Mouse (Mus musculus) urinary bladder, postnatal 25 days (tissue): Measurements from ENCODE around the gene Osbpl11.

ENCODE experiments used
- DNase-seq: peaks from one replicate; pipeline ENCODE4 v3.0.0; 2022; ENCODE audit warnings: low spot score

The Osbpl11 gene

DNA sequence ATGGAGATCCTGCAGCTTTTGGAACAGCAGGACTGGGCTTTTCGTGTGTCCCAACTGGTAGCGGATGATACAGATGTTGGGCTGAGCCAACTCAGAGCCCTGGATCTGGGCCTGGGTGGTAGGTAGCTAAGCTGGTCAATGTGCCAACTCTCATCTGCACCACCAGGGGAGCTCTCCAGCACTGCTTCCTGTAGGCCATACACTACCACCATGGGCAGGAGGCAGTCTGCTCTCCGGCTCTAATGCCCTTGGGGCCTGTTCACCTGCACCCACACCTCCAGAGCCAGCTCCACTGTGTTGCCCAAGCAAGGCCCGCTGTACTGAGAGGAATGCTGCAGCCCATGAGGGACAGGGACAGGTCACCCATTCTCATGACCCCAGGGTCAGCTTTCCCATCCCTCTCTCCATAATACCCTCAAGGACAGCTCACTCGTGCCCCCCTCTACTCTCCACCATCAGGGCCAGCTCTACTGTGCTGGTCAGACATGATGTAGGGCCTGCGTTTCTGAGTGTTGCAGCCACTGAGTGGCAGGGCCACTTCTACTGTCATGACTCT is 59.3 kb downstream of the Osbpl11 start:
- DNase-seq, result no peak

DNA sequence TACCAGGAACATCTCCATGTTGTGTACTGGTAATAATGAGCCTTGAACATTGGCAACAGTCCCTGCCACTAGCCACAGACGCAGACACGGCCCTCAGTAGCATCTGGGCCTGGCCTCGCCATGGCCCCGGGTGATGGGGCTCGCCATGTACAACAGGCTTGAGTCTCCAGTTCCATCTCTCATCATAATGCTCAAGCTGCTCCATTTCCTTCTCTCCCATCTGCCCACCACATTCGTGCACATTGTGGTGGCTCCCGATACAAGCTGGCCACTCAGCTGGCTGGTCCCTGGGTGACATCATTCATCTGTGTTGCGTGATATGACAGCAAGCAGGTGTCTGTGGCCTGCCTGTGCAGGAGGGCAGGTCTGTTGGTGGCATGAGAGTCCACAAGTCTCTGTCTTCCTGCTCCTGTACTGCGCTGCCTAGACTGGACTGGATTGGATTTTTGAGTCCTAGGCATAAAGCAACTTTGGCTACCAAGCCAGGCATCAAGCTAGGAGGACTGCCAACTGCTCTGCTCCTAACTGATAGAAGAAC is 60.1 kb downstream of the Osbpl11 start:
- no peak for DNase-seq

GRCm38 (mm10) chr16:33246526-33246925 is 61.7 kb downstream of the Osbpl11 start:
- DNase-seq, result no peak

DNA sequence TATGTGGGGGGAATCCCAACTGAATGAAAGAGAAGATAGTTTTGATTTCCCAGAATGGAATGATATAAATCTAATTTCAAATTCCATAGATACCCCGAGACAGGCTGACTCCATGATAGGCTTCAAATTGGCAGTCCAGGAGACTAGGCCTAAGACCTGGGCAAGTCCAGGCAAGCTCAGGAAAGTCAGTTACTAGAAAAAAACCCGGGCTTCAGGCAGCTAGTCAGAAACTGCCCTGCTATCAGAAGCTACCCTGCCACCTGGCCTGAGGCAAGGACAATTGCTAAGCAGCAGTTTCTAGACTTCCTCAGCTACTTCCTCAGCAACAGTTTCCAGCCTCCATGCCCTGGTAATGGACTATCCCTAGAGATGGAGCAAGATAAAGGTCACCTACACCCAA is 62.1 kb downstream of the Osbpl11 start:
- no peak for DNase-seq

- no peak for DNase-seq
Observed at GRCm38 (mm10) chr16:33250651-33251120, 65.8 kb downstream of the Osbpl11 start.

DNA sequence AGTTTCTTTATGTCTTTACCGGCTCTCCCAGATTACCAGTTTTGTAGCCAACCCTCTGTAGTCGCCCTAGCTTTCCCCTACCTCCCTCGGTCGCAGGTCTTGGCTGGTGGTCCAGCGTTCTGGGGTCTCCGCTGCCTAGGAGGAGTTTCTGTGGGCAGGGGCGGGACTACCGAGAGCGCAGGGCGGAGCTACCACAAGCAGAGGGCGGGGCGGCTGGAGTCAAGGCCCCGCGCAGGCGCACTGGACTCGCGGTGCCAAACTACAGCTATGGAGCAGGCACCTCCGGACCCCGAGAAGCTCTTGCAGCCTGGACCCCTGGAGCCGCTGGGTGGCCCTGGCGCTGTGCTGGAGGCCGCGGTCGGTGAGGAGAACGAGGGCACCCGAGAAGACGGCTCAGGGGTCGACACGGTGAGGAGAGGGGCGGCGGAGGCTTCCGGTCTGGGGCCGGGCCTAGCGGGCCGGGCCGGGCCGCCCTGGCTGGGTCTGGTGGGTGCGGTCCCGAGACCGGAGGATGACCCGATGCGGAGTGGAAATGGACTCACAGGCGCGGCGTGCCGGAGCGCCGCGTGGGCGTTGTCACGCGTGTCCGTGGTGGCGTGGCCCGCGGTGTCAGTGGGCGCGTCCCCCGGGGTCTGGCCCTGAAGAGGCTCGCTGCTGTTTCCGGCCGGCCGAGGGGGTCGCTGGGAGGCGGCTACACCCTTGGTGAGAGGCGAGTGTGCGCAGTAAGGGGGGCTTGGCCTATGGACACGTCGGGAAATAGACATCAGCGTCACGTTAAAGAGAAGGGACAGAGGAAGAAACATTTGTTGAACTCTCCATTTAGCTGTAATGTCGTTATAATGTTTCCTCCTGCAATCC is 66.6 kb downstream of the Osbpl11 start, which contains the start of gene Snx4:
Gene Snx4, plus strand, starts transcription at position 249 of the 858 bp plus-strand sequence.
- DNase-seq, result peak; percentile 95

GRCm38 (mm10) chr16:33255601-33256000 is 70.7 kb downstream of the Osbpl11 start:
- no peak for DNase-seq

DNA sequence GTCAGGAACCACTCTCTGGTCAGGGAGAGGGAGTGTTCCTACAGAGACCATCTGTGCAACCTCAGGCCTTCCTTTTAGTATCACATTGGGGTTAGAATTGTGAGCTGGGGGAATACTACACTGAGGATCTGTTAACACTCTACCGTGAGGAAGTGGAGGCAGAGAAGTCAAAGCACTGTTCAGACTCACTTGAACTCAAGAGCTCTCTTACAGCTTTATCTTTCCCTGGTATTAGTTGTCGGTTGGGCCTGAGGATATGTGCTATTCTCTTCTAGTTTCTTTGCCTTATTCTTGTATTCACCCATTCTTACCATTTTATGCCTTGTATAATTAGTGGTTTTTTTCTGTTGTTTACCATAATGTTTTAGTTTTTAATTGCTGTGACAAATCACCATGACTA is 73.7 kb downstream of the Osbpl11 start:
- DNase-seq, result no peak

- DNase-seq, result no peak
Observed at GRCm38 (mm10) chr16:33259824-33260223, 75.0 kb downstream of the Osbpl11 start.

DNA sequence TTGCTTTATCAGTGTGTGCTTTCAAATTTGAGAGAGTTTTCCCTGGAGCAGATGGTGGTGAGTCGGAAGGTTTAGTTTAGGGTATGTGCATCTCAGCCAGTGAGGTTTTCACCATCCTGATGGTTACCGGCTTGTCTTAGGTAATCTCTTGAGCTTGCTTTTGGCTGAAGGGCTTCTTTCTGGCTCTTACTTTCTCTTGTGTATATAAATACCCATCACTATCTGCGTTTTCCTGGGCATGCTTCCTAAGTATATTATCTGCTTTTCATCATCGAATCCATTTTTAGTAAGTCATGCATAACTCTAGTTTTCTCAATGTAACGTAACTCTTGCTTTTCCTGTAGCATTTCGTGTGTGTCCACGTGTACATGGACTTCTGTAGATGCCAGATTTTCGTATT is 76.0 kb downstream of the Osbpl11 start:
- no peak for DNase-seq

DNA sequence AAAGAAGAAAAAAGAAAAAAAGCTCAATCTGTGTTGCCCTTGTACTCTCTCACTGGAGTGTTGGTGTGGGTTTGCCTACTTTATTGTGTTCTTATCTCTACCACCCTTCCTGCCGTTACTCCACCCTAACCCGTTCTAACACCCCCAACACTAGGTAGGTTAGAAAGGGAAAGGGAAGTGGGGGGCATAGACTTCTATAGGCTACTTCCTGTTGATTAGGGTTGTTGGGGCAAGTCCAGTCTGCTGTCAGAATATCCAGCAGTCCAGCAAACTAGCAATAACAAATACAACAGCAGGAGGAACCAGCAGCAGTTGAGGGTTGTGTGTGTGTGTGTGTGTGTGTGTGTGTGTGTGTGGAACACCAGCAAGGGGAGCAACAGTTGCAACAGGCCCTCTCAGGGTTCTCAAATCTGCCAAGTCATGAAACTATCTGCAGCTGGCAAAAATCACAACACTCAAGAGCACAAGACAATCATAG is 76.8 kb downstream of the Osbpl11 start:
- no peak for DNase-seq

- DNase-seq, result no peak
Observed at GRCm38 (mm10) chr16:33262096-33262495, 77.2 kb downstream of the Osbpl11 start.

- no peak for DNase-seq
Observed at GRCm38 (mm10) chr16:33267616-33268253, 82.9 kb downstream of the Osbpl11 start.

DNA sequence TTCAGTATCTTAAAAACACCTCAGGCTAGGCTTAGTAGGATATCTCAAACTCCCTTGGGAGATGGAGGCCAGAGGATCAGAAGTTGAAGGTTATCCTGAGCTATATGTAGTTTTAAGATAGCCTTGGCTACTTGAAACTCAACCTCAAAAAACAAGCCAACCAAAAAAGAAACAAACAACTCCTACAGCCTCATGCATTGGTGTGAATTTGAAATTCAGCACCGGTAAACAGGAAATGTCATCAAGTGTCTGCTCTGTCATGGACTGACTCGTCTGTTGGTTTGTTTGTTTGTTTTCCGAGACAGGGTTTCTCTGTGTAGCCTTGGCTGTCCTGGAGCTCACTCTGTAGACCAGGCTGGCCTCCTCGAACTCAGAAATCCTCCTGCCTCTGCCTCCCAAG is 87.0 kb downstream of the Osbpl11 start:
- no peak for DNase-seq

DNA sequence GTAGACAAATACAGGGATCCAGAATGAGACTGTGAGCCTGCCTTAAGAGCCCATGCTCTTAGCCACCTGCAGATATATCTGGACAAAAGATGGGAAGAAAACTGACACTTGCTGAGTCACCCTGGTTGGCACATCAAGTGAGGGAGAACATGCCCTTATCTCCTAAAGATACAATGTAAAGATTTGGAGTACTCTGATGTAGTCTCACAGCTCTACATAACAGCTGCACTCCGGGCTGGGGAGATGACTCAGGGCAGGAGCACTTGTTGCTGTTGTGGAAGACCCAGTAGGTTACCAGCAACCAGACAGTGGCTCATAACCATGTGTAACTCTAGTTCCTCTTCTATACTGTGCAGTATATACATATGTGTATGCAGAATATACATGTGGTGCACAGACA is 98.2 kb downstream of the Osbpl11 start:
- no peak for DNase-seq

- no peak for DNase-seq
Observed at GRCm38 (mm10) chr16:33288536-33288935, 103.7 kb downstream of the Osbpl11 start.

GRCm38 (mm10) chr16:33289981-33290380 is 105.1 kb downstream of the Osbpl11 start:
- DNase-seq, result no peak

DNA sequence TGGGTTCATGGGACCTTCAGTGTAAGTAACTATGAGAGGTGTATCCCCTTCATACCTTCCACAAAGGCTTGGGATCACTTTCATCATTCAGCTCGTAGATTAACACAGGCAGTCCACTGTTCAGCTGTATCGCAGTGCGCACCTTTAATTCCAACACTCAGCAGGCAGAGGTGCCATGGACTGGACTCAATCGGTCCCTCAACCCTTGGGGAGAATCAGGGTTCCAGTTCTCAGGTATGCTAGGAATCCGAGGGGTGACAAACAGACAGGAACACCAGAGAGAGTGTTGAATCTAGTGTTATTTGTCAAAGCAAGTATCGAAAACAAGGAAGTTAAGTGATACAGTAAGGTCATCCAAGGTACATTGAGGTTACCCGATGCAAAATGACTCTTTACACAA is 107.4 kb downstream of the Osbpl11 start:
- no peak for DNase-seq
